Mouse (Mus musculus): ENCODE data around the gene Glis2.
A peak's percentile ranks its signal among the peaks of the same experiment; 100 is the strongest.

Gene Glis2

GRCm38 (mm10) chr16:4583807-4584206 is 10.7 kb upstream of the Glis2 start:
- no peak for DNase-seq (ENCODE audit: low spot score)

- no peak for DNase-seq (ENCODE audit: low spot score)
Measured at GRCm38 (mm10) chr16:4584438-4584837, 10.1 kb upstream of the Glis2 start.

DNA sequence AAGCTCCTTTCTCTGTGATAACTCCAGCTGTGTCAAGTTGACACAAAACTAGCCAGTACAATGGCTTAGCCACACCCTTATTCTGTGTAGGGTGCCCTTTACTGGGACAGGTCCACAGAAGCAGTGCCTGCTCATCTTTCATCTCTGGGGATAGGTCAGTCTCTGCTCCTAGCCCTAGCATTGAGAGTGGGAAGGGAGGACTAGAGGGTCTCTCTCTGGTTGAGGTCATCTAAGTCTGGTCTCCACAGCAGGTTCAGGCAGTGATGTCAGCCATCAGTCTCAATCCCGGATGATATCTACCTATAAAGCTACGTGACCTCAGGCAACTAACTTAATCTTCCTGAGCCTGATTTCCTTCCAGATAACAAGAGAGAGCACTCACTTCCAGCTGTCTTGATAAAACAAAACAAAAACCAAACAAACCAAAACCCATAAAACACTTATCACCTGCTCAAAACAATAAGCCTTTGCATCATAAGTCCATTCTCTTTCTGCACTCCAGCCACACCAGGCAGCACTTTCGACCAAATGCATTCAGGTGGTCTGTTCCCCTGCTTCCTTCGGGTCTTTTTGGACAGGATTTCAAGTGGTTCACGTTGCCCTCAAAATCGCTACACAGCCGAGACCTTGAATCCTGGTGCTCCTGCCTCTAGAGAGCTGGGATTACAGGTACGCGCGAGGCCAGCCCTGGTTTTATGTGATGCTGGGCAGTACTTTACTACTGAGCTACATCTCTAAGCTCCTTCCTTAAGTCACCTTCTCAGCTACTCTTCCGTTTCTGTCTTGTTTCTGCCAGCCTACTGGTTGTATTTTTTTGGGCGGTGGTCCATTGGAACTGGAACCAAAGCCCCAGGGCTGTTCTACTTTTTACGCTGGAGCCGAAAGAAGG is 8.6 kb upstream of the Glis2 start:
- no peak for DNase-seq (ENCODE audit: low spot score)

GRCm38 (mm10) chr16:4586531-4587123 is 7.9 kb upstream of the Glis2 start:
- DNase-seq (ENCODE audit: low spot score), result peak; percentile 70

GRCm38 (mm10) chr16:4587516-4588210 is 6.8 kb upstream of the Glis2 start:
- no peak for DNase-seq (ENCODE audit: low spot score)

GRCm38 (mm10) chr16:4590236-4590635 is 4.3 kb upstream of the Glis2 start:
- no peak for DNase-seq (ENCODE audit: low spot score)

GRCm38 (mm10) chr16:4592909-4593875 is 1.3 kb upstream of the Glis2 start:
- no peak for DNase-seq (ENCODE audit: low spot score)

- no peak for DNase-seq (ENCODE audit: low spot score)
Measured at GRCm38 (mm10) chr16:4594814-4595526, 457 bp downstream of the Glis2 start.

- DNase-seq (ENCODE audit: low spot score), result no peak
Measured at GRCm38 (mm10) chr16:4595527-4595963, 1.0 kb downstream of the Glis2 start.

GRCm38 (mm10) chr16:4596141-4596728 is 1.7 kb downstream of the Glis2 start:
- no peak for DNase-seq (ENCODE audit: low spot score)

GRCm38 (mm10) chr16:4596836-4597235 is 2.3 kb downstream of the Glis2 start:
- no peak for DNase-seq (ENCODE audit: low spot score)

GRCm38 (mm10) chr16:4597296-4597695 is 2.8 kb downstream of the Glis2 start:
- no peak for DNase-seq (ENCODE audit: low spot score)

- DNase-seq (ENCODE audit: low spot score), result no peak
Measured at GRCm38 (mm10) chr16:4598041-4598440, 3.5 kb downstream of the Glis2 start.

DNA sequence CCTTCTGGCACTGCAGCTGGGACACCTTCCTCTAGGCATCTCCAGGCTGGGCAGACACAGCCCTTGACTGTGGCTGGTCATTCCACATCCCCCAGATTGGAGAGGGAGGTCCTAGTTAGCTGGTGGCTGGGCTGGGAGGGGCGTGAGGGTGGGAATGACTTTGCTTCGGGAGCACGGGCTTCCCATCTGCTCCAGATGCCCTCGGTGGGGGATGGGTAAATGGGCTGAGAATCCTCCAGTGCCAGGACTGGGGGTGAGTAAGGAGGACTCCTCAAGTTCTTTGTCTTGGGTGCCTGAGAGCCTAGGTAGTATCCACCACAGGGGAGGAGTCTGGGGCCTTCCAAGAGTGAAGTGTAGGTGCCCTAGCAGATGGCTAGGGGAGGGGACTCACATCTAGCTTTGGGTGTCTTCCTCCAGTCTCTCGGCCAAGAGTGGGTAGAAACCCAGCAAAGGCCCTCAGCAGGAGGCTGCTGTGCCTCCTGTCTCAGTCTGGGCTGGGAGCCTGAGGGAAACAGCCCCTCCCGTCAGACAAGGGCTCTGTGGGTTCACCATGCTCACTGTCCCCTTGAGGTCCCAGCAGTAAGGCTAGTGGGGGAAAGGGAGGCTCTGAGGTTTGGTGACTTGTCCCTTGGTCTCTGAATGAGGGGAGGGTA is 4.5 kb downstream of the Glis2 start:
- DNase-seq (ENCODE audit: low spot score), result no peak

GRCm38 (mm10) chr16:4599616-4600015 is 5.1 kb downstream of the Glis2 start:
- DNase-seq (ENCODE audit: low spot score), result no peak

DNA sequence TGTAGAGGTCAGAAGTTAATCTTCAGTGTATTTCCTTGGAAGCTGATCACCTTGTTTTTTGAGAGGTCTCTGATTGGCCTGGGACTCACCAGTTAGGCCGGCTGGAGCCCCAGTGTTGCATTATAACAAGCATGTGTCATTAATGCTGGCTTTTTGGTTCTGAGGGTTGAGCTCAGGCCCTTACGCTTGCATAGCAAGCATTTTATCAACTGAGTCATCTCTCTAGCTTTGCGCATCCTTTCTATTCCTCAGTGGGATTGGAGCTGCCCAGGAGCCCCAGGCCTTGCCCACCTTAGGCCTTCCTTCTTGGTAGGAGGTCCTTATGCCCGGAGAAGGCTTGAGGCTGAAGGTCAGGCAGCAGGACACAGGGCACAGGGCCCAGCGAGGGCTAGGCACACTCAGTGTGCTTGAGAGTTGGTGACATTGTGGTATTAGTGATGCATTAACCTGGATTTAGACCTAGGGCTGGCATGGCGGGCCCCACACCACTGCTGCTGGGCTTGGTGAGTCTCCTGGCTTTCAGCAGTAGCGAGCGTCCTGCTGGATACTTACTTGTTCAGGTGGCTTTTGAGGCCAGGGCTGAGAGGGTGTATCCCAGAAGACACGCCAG is 6.3 kb downstream of the Glis2 start:
- DNase-seq (ENCODE audit: low spot score), result no peak

GRCm38 (mm10) chr16:4602189-4602588 is 7.7 kb downstream of the Glis2 start:
- no peak for DNase-seq (ENCODE audit: low spot score)

DNA sequence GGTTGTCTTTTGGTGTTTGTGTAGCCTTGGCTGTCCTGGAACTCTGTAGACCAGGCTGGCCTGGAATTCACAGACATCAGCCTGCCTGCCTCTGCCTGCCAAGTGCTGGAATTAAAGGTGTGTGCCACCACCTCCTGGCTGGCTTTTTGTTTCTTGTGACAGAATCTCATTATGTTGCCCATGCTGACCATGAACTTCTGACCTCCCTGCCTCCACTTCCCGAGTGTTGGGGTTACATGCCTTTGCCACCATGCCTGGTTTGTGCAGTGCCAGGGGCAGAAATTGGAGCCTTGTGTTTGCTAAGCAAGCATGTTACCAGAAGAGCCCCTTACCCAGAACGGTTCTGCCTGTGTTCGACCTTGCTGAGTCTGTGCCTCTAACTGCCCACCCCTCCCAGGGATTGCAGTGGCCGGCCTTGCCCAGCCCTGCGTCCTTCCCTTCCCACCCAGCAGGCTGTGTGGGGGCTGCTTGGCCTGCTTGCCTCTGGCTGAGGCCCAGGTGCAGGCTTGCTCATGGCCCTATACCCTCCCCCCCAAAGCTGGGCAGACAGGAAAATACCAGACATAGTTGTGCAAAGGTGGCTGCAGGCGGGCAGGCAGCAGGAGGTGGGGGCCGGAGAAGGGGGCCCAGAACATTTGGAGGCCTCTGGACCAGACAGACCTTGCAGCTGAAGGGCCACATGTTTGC is 8.4 kb downstream of the Glis2 start:
- no peak for DNase-seq (ENCODE audit: low spot score)

DNA sequence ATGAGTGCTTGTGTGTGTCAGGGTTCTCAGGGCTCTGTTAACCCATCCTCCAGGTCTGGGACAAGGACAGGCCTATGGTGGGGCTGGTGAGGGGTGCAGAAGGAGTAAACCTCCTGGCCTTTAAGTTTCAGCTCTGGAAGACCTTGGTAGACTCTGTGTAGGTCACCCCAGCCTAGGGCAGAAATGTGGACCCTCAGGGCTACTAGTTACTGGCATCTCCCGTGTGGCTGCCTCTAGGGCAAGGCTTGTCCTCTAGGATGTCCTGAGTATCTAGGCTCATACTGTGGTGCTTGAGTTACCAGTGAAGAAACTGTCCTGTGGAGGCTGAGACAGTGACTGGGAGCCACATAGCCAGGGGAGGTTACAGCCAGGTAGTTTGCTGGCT is 8.9 kb downstream of the Glis2 start:
- no peak for DNase-seq (ENCODE audit: low spot score)
